Mouse (Mus musculus): ENCODE results near the gene Olfm2. TPM values are rescaled to one million over a fixed set of nuclear protein-coding genes. Genes with fewer than 3 reads are reported as not detected.

The Olfm2 gene
- polyA plus RNA-seq, 1 experiment from 2014 or later: 251 TPM

- H3K9ac ChIP-seq (ENCODE audit: low read depth, low read length): no peak overlapping the region
Measured at GRCm38 (mm10) chr9:20662325-20662724, 83.8 kb downstream of the Olfm2 start.

GRCm38 (mm10) chr9:20657546-20657945 lies 88.6 kb downstream of the Olfm2 start:
- peaks cover 24% of the 10 kb centered on the region for H3K4me1 ChIP-seq (ENCODE audit: control insufficient read depth, insufficient read depth, low read length)
- no peak overlapping the region for H3K9ac ChIP-seq (ENCODE audit: low read depth, low read length)
- no peak for ATAC-seq
- no peak overlapping the region for H3K4me3 ChIP-seq (ENCODE audit: low read depth, low read length)
- no peak overlapping the region for H3K4me2 ChIP-seq (ENCODE audit: low read length)
- 95% methylated on average over 3 of the region's 3 CpGs for WGBS
- H3K36me3 ChIP-seq (ENCODE audit: control insufficient read depth, insufficient read depth, low read length): peaks cover 15% of the 10 kb centered on the region
- no peaks in the 10 kb centered on the region for H3K27me3 ChIP-seq (ENCODE audit: control insufficient read depth, insufficient read depth, low read depth, low read length)
- no peaks in the 10 kb centered on the region for H3K9me3 ChIP-seq (replicated peaks; ENCODE audit: control insufficient read depth, low read length, poor library complexity, severe bottlenecking)
- no peak overlapping the region for H3K27ac ChIP-seq (ENCODE audit: low read length)

More at GRCm38 (mm10) chr9:20662325-20662724, 83.8 kb downstream of the Olfm2 start:
- Histone ChIP-seq H3K27ac (ENCODE audit: low read length) (no peak overlapping the region), H3K27me3 (ENCODE audit: control insufficient read depth, insufficient read depth, low read depth, low read length) (no peaks in the 10 kb centered on the region), H3K9me3 (replicated peaks; ENCODE audit: control insufficient read depth, low read length, poor library complexity, severe bottlenecking) (no peaks in the 10 kb centered on the region), H3K4me2 (ENCODE audit: low read length) (no peak overlapping the region), H3K4me3 (ENCODE audit: low read depth, low read length) (no peak overlapping the region), H3K36me3 (ENCODE audit: control insufficient read depth, insufficient read depth, low read length) (peaks cover 16% of the 10 kb centered on the region), H3K4me1 (ENCODE audit: control insufficient read depth, insufficient read depth, low read length) (peaks cover 16% of the 10 kb centered on the region)
- WGBS: 47% methylated on average over 3 of the region's 3 CpGs
- peak; percentile 40; the same call in 1 of the 2 replicates for ATAC-seq

- Histone ChIP-seq H3K27ac (ENCODE audit: low read length) (no peak overlapping the region), H3K4me2 (ENCODE audit: low read length) (no peak overlapping the region; the same call in 1 of the 2 replicates), H3K36me3 (ENCODE audit: control insufficient read depth, insufficient read depth, low read length) (peaks cover 10% of the 10 kb centered on the region), H3K4me3 (ENCODE audit: low read depth, low read length) (no peak overlapping the region), H3K9ac (ENCODE audit: low read depth, low read length) (no peak overlapping the region), H3K27me3 (ENCODE audit: control insufficient read depth, insufficient read depth, low read depth, low read length) (no peaks in the 10 kb centered on the region), H3K4me1 (ENCODE audit: control insufficient read depth, insufficient read depth, low read length) (peaks cover 30% of the 10 kb centered on the region), H3K9me3 (replicated peaks; ENCODE audit: control insufficient read depth, low read length, poor library complexity, severe bottlenecking) (no peaks in the 10 kb centered on the region)
- ATAC-seq: no peak
- WGBS: 92% methylated on average over 3 of the region's 3 CpGs
Measured at GRCm38 (mm10) chr9:20653859-20654258, 92.3 kb downstream of the Olfm2 start.

- Histone ChIP-seq H3K4me2 (ENCODE audit: low read length) (peak overlapping the region; percentile 84), H3K27me3 (ENCODE audit: control insufficient read depth, insufficient read depth, low read depth, low read length) (no peaks in the 10 kb centered on the region), H3K4me3 (ENCODE audit: low read depth, low read length) (peak overlapping the region; percentile 98), H3K27ac (ENCODE audit: low read length) (peak overlapping the region; percentile 67), H3K9ac (ENCODE audit: low read depth, low read length) (peak overlapping the region; percentile 86), H3K36me3 (ENCODE audit: control insufficient read depth, insufficient read depth, low read length) (peaks cover 14% of the 10 kb centered on the region), H3K4me1 (ENCODE audit: control insufficient read depth, insufficient read depth, low read length) (peaks cover 30% of the 10 kb centered on the region), H3K9me3 (replicated peaks; ENCODE audit: control insufficient read depth, low read length, poor library complexity, severe bottlenecking) (no peaks in the 10 kb centered on the region)
- WGBS: under 1% methylated on average over 21 of the region's 25 CpGs
- ATAC-seq: peak; percentile 41
Measured at GRCm38 (mm10) chr9:20652260-20652658, 93.9 kb downstream of the Olfm2 start.

GRCm38 (mm10) chr9:20651602-20652259 lies 94.4 kb downstream of the Olfm2 start, which contains the start of gene Pin1:
Gene Pin1, plus strand, starts transcription at chr9:20652095.
- peak within 1 kb of the TSS; percentile 84 for H3K4me2 ChIP-seq (ENCODE audit: low read length)
- H3K27me3 ChIP-seq (ENCODE audit: control insufficient read depth, insufficient read depth, low read depth, low read length): no peaks in the 10 kb centered on the region
- peaks cover 14% of the 10 kb centered on the region for H3K36me3 ChIP-seq (ENCODE audit: control insufficient read depth, insufficient read depth, low read length)
- peaks cover 31% of the 10 kb centered on the region for H3K4me1 ChIP-seq (ENCODE audit: control insufficient read depth, insufficient read depth, low read length)
- peak within 1 kb of the TSS; percentile 67 for H3K27ac ChIP-seq (ENCODE audit: low read length)
- peak; percentile 99 for ATAC-seq
- WGBS: under 1% methylated on average over 45 of the region's 45 CpGs
- H3K4me3 ChIP-seq (ENCODE audit: low read depth, low read length): peak within 1 kb of the TSS; percentile 98
- no peaks in the 10 kb centered on the region for H3K9me3 ChIP-seq (replicated peaks; ENCODE audit: control insufficient read depth, low read length, poor library complexity, severe bottlenecking)
- H3K9ac ChIP-seq (ENCODE audit: low read depth, low read length): peak within 1 kb of the TSS; percentile 86

- peaks cover 7% of the 10 kb centered on the region; the same call in 1 of the 2 replicates for H3K36me3 ChIP-seq (ENCODE audit: control insufficient read depth, insufficient read depth, low read length)
- WGBS: 6% methylated on average over 17 of the region's 17 CpGs
- peak overlapping the region; percentile 89 for H3K9ac ChIP-seq (ENCODE audit: low read depth, low read length)
- H3K4me3 ChIP-seq (ENCODE audit: low read depth, low read length): peak overlapping the region; percentile 84
- no peaks in the 10 kb centered on the region for H3K27me3 ChIP-seq (ENCODE audit: control insufficient read depth, insufficient read depth, low read depth, low read length)
- peak overlapping the region; percentile 89 for H3K27ac ChIP-seq (ENCODE audit: low read length)
- no peak for ATAC-seq
- H3K4me1 ChIP-seq (ENCODE audit: control insufficient read depth, insufficient read depth, low read length): peaks cover 28% of the 10 kb centered on the region
- H3K9me3 ChIP-seq (replicated peaks; ENCODE audit: control insufficient read depth, low read length, poor library complexity, severe bottlenecking): no peaks in the 10 kb centered on the region
- H3K4me2 ChIP-seq (ENCODE audit: low read length): peak overlapping the region; percentile 99
Measured at GRCm38 (mm10) chr9:20645121-20645520, 101.0 kb downstream of the Olfm2 start.

- H3K36me3 ChIP-seq (ENCODE audit: control insufficient read depth, insufficient read depth, low read length): peaks cover 7% of the 10 kb centered on the region; the same call in 1 of the 2 replicates
- H3K4me1 ChIP-seq (ENCODE audit: control insufficient read depth, insufficient read depth, low read length): peaks cover 32% of the 10 kb centered on the region
- H3K27ac ChIP-seq (ENCODE audit: low read length): peak within 1 kb of the TSS; percentile 89
- H3K9me3 ChIP-seq (replicated peaks; ENCODE audit: control insufficient read depth, low read length, poor library complexity, severe bottlenecking): no peaks in the 10 kb centered on the region
- no peaks in the 10 kb centered on the region for H3K27me3 ChIP-seq (ENCODE audit: control insufficient read depth, insufficient read depth, low read depth, low read length)
- peak within 1 kb of the TSS; percentile 89 for H3K9ac ChIP-seq (ENCODE audit: low read depth, low read length)
- H3K4me3 ChIP-seq (ENCODE audit: low read depth, low read length): peak within 1 kb of the TSS; percentile 84
- WGBS: under 1% methylated on average over 43 of the region's 43 CpGs
- H3K4me2 ChIP-seq (ENCODE audit: low read length): peak within 1 kb of the TSS; percentile 99
- peak; percentile 29 for ATAC-seq
Measured at GRCm38 (mm10) chr9:20644360-20645081, 101.6 kb downstream of the Olfm2 start, which contains the start of gene Fbxl12. Gene Fbxl12, minus strand, starts transcription at chr9:20644767.

GRCm38 (mm10) chr9:20643781-20644180 lies 102.4 kb downstream of the Olfm2 start:
- Histone ChIP-seq H3K27ac (ENCODE audit: low read length) (peak overlapping the region; percentile 89), H3K4me2 (ENCODE audit: low read length) (peak overlapping the region; percentile 99), H3K27me3 (ENCODE audit: control insufficient read depth, insufficient read depth, low read depth, low read length) (no peaks in the 10 kb centered on the region), H3K36me3 (ENCODE audit: control insufficient read depth, insufficient read depth, low read length) (peaks cover 9% of the 10 kb centered on the region), H3K4me1 (ENCODE audit: control insufficient read depth, insufficient read depth, low read length) (peaks cover 32% of the 10 kb centered on the region), H3K9me3 (replicated peaks; ENCODE audit: control insufficient read depth, low read length, poor library complexity, severe bottlenecking) (no peaks in the 10 kb centered on the region), H3K4me3 (ENCODE audit: low read depth, low read length) (peak overlapping the region; percentile 84), H3K9ac (ENCODE audit: low read depth, low read length) (peak overlapping the region; percentile 89)
- no peak for ATAC-seq
- WGBS: 10% methylated on average over 13 of the region's 13 CpGs
